Mouse (Mus musculus): ENCODE data around the gene Actl9. TPM values are rescaled to one million over a fixed set of nuclear protein-coding genes. Genes with fewer than 3 reads are reported as not detected.
A peak's percentile ranks its signal among the peaks of the same experiment; 100 is the strongest.

Actl9 gene
- polyA plus RNA-seq (2015; fragmentation: Nextera tagmentation; extraction: Ambion mirVana): not detected in 2 replicates

- no peak within 1 kb of the TSS for H3K27ac ChIP-seq (ENCODE audit: low read length)
- no peaks in the 10 kb centered on the region for H3K27me3 ChIP-seq (ENCODE audit: insufficient read depth, low read length)
- H3K9ac ChIP-seq (replicated peaks; ENCODE audit: low read length): no peak within 1 kb of the TSS
- no peaks in the 10 kb centered on the region for H3K4me1 ChIP-seq (ENCODE audit: insufficient read depth, low read length)
- no peak within 1 kb of the TSS for H3K4me2 ChIP-seq (replicated peaks; ENCODE audit: low read depth, low read length)
- H3K9me3 ChIP-seq (ENCODE audit: low read length): no peaks in the 10 kb centered on the region
- no peaks in the 10 kb centered on the region for H3K36me3 ChIP-seq (ENCODE audit: insufficient read depth, low read length)
- no peak within 1 kb of the TSS for H3K4me3 ChIP-seq (ENCODE audit: low read length)
- ATAC-seq (ENCODE audit: low FRiP score, low TSS enrichment): no peak
- WGBS: 83% methylated on average over 3 of the region's 3 CpGs
Measured at GRCm38 (mm10) chr17:33432019-33432946, at the start of gene Actl9. Actl9 (plus strand) TSS chr17:33432896.

- H3K4me1 ChIP-seq (ENCODE audit: insufficient read depth, low read length): no peaks in the 10 kb centered on the region
- H3K27ac ChIP-seq (ENCODE audit: low read length): no peak overlapping the region
- no peak overlapping the region for H3K4me3 ChIP-seq (ENCODE audit: low read length)
- H3K27me3 ChIP-seq (ENCODE audit: insufficient read depth, low read length): no peaks in the 10 kb centered on the region
- ATAC-seq (ENCODE audit: low FRiP score, low TSS enrichment): no peak
- no peak overlapping the region for H3K4me2 ChIP-seq (replicated peaks; ENCODE audit: low read depth, low read length)
- H3K9ac ChIP-seq (replicated peaks; ENCODE audit: low read length): no peak overlapping the region
- peaks cover 34% of the 10 kb centered on the region for H3K36me3 ChIP-seq (ENCODE audit: insufficient read depth, low read length)
- H3K9me3 ChIP-seq (ENCODE audit: low read length): no peaks in the 10 kb centered on the region
Measured at GRCm38 (mm10) chr17:33385705-33386104, 47.0 kb upstream of the Actl9 start.

GRCm38 (mm10) chr17:33392271-33392670 lies 40.4 kb upstream of the Actl9 start:
- no peak for ATAC-seq (ENCODE audit: low FRiP score, low TSS enrichment)
- Histone ChIP-seq H3K9ac (replicated peaks; ENCODE audit: low read length) (no peak overlapping the region), H3K27me3 (ENCODE audit: insufficient read depth, low read length) (no peaks in the 10 kb centered on the region), H3K36me3 (ENCODE audit: insufficient read depth, low read length) (no peaks in the 10 kb centered on the region), H3K4me1 (ENCODE audit: insufficient read depth, low read length) (peaks cover 7% of the 10 kb centered on the region; the same call in 1 of the 2 replicates), H3K27ac (ENCODE audit: low read length) (no peak overlapping the region), H3K4me2 (replicated peaks; ENCODE audit: low read depth, low read length) (no peak overlapping the region), H3K9me3 (ENCODE audit: low read length) (no peaks in the 10 kb centered on the region), H3K4me3 (ENCODE audit: low read length) (no peak overlapping the region)
- 91% methylated on average over 5 of the region's 5 CpGs for WGBS

GRCm38 (mm10) chr17:33394182-33395034 lies 38.3 kb upstream of the Actl9 start, which contains the start of gene Zfp101:
Zfp101 (minus strand) TSS chr17:33394641.
- peak within 1 kb of the TSS; percentile 73 for H3K4me2 ChIP-seq (replicated peaks; ENCODE audit: low read depth, low read length)
- under 1% methylated on average over 44 of the region's 44 CpGs for WGBS
- no peaks in the 10 kb centered on the region for H3K9me3 ChIP-seq (ENCODE audit: low read length)
- peak within 1 kb of the TSS; percentile 83 for H3K9ac ChIP-seq (replicated peaks; ENCODE audit: low read length)
- H3K27me3 ChIP-seq (ENCODE audit: insufficient read depth, low read length): no peaks in the 10 kb centered on the region
- H3K4me3 ChIP-seq (ENCODE audit: low read length): peak within 1 kb of the TSS; percentile 96
- H3K27ac ChIP-seq (ENCODE audit: low read length): peak within 1 kb of the TSS; percentile 78
- ATAC-seq (ENCODE audit: low FRiP score, low TSS enrichment): peak; percentile 98
- no peaks in the 10 kb centered on the region for H3K36me3 ChIP-seq (ENCODE audit: insufficient read depth, low read length)
- peaks cover 7% of the 10 kb centered on the region; the same call in 1 of the 2 replicates for H3K4me1 ChIP-seq (ENCODE audit: insufficient read depth, low read length)

GRCm38 (mm10) chr17:33439148-33439547 lies 6.5 kb downstream of the Actl9 start:
- H3K9ac ChIP-seq (replicated peaks; ENCODE audit: low read length): no peak overlapping the region
- H3K4me1 ChIP-seq (ENCODE audit: insufficient read depth, low read length): 0 out of 2 replicates have a peak, but pooled peaks cover 6% of the 10 kb centered on the region
- no peaks in the 10 kb centered on the region for H3K27me3 ChIP-seq (ENCODE audit: insufficient read depth, low read length)
- H3K27ac ChIP-seq (ENCODE audit: low read length): no peak overlapping the region
- peak; percentile 59; the same call in 1 of the 2 replicates for ATAC-seq (ENCODE audit: low FRiP score, low TSS enrichment)
- no peak overlapping the region for H3K4me2 ChIP-seq (replicated peaks; ENCODE audit: low read depth, low read length)
- 70% methylated on average over 1 of the region's 1 CpGs for WGBS
- H3K36me3 ChIP-seq (ENCODE audit: insufficient read depth, low read length): no peaks in the 10 kb centered on the region
- no peaks in the 10 kb centered on the region for H3K9me3 ChIP-seq (ENCODE audit: low read length)
- H3K4me3 ChIP-seq (ENCODE audit: low read length): no peak overlapping the region

- H3K36me3 ChIP-seq (ENCODE audit: insufficient read depth, low read length): no peaks in the 10 kb centered on the region
- no peaks in the 10 kb centered on the region for H3K27me3 ChIP-seq (ENCODE audit: insufficient read depth, low read length)
- H3K4me3 ChIP-seq (ENCODE audit: low read length): no peak overlapping the region
- WGBS: 52% methylated on average over 5 of the region's 5 CpGs
- H3K9me3 ChIP-seq (ENCODE audit: low read length): no peaks in the 10 kb centered on the region
- H3K9ac ChIP-seq (replicated peaks; ENCODE audit: low read length): no peak overlapping the region
- 0 out of 2 replicates have a peak, but pooled peaks cover 6% of the 10 kb centered on the region for H3K4me1 ChIP-seq (ENCODE audit: insufficient read depth, low read length)
- no peak overlapping the region for H3K27ac ChIP-seq (ENCODE audit: low read length)
- H3K4me2 ChIP-seq (replicated peaks; ENCODE audit: low read depth, low read length): no peak overlapping the region
- no peak for ATAC-seq (ENCODE audit: low FRiP score, low TSS enrichment)
Measured at GRCm38 (mm10) chr17:33439922-33440321, 7.2 kb downstream of the Actl9 start.

- no peak overlapping the region for H3K4me2 ChIP-seq (replicated peaks; ENCODE audit: low read depth, low read length)
- no peak for ATAC-seq (ENCODE audit: low FRiP score, low TSS enrichment)
- no peak overlapping the region for H3K4me3 ChIP-seq (ENCODE audit: low read length)
- H3K9ac ChIP-seq (replicated peaks; ENCODE audit: low read length): no peak overlapping the region
- no peak overlapping the region for H3K27ac ChIP-seq (ENCODE audit: low read length)
- no peaks in the 10 kb centered on the region for H3K36me3 ChIP-seq (ENCODE audit: insufficient read depth, low read length)
- H3K9me3 ChIP-seq (ENCODE audit: low read length): no peaks in the 10 kb centered on the region
- no peaks in the 10 kb centered on the region for H3K27me3 ChIP-seq (ENCODE audit: insufficient read depth, low read length)
- H3K4me1 ChIP-seq (ENCODE audit: insufficient read depth, low read length): 0 out of 2 replicates have a peak, but pooled peaks cover 6% of the 10 kb centered on the region
Measured at GRCm38 (mm10) chr17:33441159-33441558, 8.5 kb downstream of the Actl9 start.

- Histone ChIP-seq H3K4me3 (ENCODE audit: low read length) (no peak overlapping the region), H3K36me3 (ENCODE audit: insufficient read depth, low read length) (no peaks in the 10 kb centered on the region), H3K9ac (replicated peaks; ENCODE audit: low read length) (no peak overlapping the region), H3K4me1 (ENCODE audit: insufficient read depth, low read length) (no peaks in the 10 kb centered on the region), H3K4me2 (replicated peaks; ENCODE audit: low read depth, low read length) (no peak overlapping the region), H3K9me3 (ENCODE audit: low read length) (no peaks in the 10 kb centered on the region), H3K27me3 (ENCODE audit: insufficient read depth, low read length) (no peaks in the 10 kb centered on the region), H3K27ac (ENCODE audit: low read length) (no peak overlapping the region)
- no peak for ATAC-seq (ENCODE audit: low FRiP score, low TSS enrichment)
- 88% methylated on average over 2 of the region's 2 CpGs for WGBS
Measured at GRCm38 (mm10) chr17:33456631-33457030, 23.9 kb downstream of the Actl9 start.

GRCm38 (mm10) chr17:33471206-33471605 lies 38.5 kb downstream of the Actl9 start:
- Histone ChIP-seq H3K4me3 (ENCODE audit: low read length) (no peak overlapping the region), H3K9ac (replicated peaks; ENCODE audit: low read length) (no peak overlapping the region), H3K36me3 (ENCODE audit: insufficient read depth, low read length) (no peaks in the 10 kb centered on the region), H3K27ac (ENCODE audit: low read length) (no peak overlapping the region), H3K27me3 (ENCODE audit: insufficient read depth, low read length) (0 out of 2 replicates have a peak, but pooled peaks cover 2% of the 10 kb centered on the region), H3K9me3 (ENCODE audit: low read length) (no peaks in the 10 kb centered on the region), H3K4me1 (ENCODE audit: insufficient read depth, low read length) (no peaks in the 10 kb centered on the region), H3K4me2 (replicated peaks; ENCODE audit: low read depth, low read length) (no peak overlapping the region)
- WGBS: 67% methylated on average over 6 of the region's 6 CpGs
- ATAC-seq (ENCODE audit: low FRiP score, low TSS enrichment): no peak
